Mouse (Mus musculus) forebrain, embryonic 10.5 days (tissue): ENCODE measurements at regions not wholly inside any gene's neighbourhood (a gene's known extent, or its start where the extent isn't known, plus 50 kb on each side); places are given as distances from the start of the nearest gene placed in this dataset.
"Not testable (repeated sequence)": the region's sequence is repeated elsewhere in the genome, so short reads cannot be mapped to it uniquely, and the experiment has no call there.

ENCODE experiments used
- DNase-seq: peaks from one replicate; pipeline ENCODE4 v3.0.0-alpha.2; 2017; ENCODE audit warnings: low spot score; ENCODE audit errors: extremely low spot score
- H3K27ac ChIP-seq: fragments of 300-500 bp; sonication (generic); 2 replicates; pipeline ENCODE4 v1.5.1; 2016; ENCODE audit warnings: mild to moderate bottlenecking
- H3K27me3 ChIP-seq: fragments of 300-500 bp; sonication (generic); 2 replicates; pipeline ENCODE4 v1.6.1; 2016; ENCODE audit warnings: mild to moderate bottlenecking; ENCODE audit not compliant: poor library complexity, severe bottlenecking
- H3K36me3 ChIP-seq: fragments of 300-500 bp; sonication (generic); replicated peaks from 2 replicates; pipeline ENCODE4 v1.6.1; 2016; ENCODE audit warnings: mild to moderate bottlenecking, moderate library complexity
- H3K4me1 ChIP-seq: fragments of 300-500 bp; sonication (generic); 2 replicates; pipeline ENCODE4 v1.6.1; 2016
- H3K4me3 ChIP-seq: fragments of 300-500 bp; sonication (generic); 2 replicates; pipeline ENCODE4 v1.5.1; 2016; ENCODE audit warnings: mild to moderate bottlenecking, moderate library complexity
- H3K9me3 ChIP-seq: fragments of 300-500 bp; sonication (generic); 2 replicates; pipeline ENCODE4 v1.6.1; 2016; ENCODE audit warnings: mild to moderate bottlenecking, moderate library complexity
- WGBS: fragments of 180-500 bp; shearing (Covaris S2); methylation state at CpG from one replicate; pipeline ENCODE4 v1.1.7; 2016; 5-methylcytosine and 5-hydroxymethylcytosine counted together

GRCm38 (mm10) chr8:71823655-71824622, 57.9 kb upstream of the Zfp709 start:
- H3K4me1 ChIP-seq, H3K9me3 ChIP-seq, H3K27ac ChIP-seq, DNase-seq, H3K4me3 ChIP-seq, H3K27me3 ChIP-seq, H3K36me3 ChIP-seq: not testable (repeated sequence)
- WGBS = 74% methylated on average over 3 of the region's 3 CpGs

DNA sequence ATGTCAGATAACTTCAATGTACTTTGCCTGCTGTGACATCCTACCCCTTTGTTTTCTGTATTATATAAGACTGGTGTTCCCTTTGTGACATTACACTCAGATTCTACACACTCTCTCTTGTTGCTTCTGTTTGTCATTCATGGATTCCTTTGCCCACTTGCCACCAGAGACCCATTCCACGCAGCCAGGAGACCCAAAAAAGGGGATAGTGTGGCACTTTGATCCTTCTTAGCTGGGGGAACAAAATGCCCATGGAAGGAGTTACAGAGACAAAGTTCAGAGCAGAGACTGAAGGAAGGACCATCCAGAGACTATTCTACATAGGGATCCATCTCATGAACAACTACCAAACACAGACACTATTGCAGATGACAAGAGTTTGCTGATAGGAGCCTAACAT, 59.1 kb upstream of the Zfp709 start:
- H3K36me3 ChIP-seq, H3K4me3 ChIP-seq, DNase-seq, H3K9me3 ChIP-seq, H3K4me1 ChIP-seq, H3K27me3 ChIP-seq, H3K27ac ChIP-seq: not testable (repeated sequence)
- 66% methylated on average over 1 of the region's 1 CpGs for WGBS

GRCm38 (mm10) chr8:71819936-71820335, 61.9 kb upstream of the Zfp709 start:
- H3K4me1 ChIP-seq, H3K27ac ChIP-seq, H3K4me3 ChIP-seq, H3K9me3 ChIP-seq, H3K36me3 ChIP-seq, H3K27me3 ChIP-seq, DNase-seq: not testable (repeated sequence)
- WGBS = 85% methylated on average over 8 of the region's 8 CpGs

- WGBS = 90% methylated on average over 9 of the region's 9 CpGs
- H3K9me3 ChIP-seq = peaks cover 12% of the 10 kb centered on the region
- not testable (repeated sequence) for H3K36me3 ChIP-seq, DNase-seq, H3K27ac ChIP-seq, H3K4me3 ChIP-seq, H3K27me3 ChIP-seq, H3K4me1 ChIP-seq
Measured at GRCm38 (mm10) chr8:71819381-71819780, 62.4 kb upstream of the Zfp709 start.

GRCm38 (mm10) chr8:71816272-71817034, 65.4 kb upstream of the Zfp709 start:
- not testable (repeated sequence) for H3K4me1 ChIP-seq, H3K27me3 ChIP-seq, H3K27ac ChIP-seq, H3K36me3 ChIP-seq, H3K4me3 ChIP-seq
- DNase-seq = peak; percentile 14
- 90% methylated on average over 20 of the region's 20 CpGs for WGBS
- peaks cover 12% of the 10 kb centered on the region for H3K9me3 ChIP-seq

- DNase-seq, H3K4me1 ChIP-seq, H3K27ac ChIP-seq, H3K4me3 ChIP-seq, H3K27me3 ChIP-seq, H3K36me3 ChIP-seq: not testable (repeated sequence)
- peaks cover 12% of the 10 kb centered on the region for H3K9me3 ChIP-seq
- whole genome bisulfite sequencing = 94% methylated on average over 5 of the region's 5 CpGs
Measured at GRCm38 (mm10) chr8:71815813-71816212, 66.0 kb upstream of the Zfp709 start.

DNA sequence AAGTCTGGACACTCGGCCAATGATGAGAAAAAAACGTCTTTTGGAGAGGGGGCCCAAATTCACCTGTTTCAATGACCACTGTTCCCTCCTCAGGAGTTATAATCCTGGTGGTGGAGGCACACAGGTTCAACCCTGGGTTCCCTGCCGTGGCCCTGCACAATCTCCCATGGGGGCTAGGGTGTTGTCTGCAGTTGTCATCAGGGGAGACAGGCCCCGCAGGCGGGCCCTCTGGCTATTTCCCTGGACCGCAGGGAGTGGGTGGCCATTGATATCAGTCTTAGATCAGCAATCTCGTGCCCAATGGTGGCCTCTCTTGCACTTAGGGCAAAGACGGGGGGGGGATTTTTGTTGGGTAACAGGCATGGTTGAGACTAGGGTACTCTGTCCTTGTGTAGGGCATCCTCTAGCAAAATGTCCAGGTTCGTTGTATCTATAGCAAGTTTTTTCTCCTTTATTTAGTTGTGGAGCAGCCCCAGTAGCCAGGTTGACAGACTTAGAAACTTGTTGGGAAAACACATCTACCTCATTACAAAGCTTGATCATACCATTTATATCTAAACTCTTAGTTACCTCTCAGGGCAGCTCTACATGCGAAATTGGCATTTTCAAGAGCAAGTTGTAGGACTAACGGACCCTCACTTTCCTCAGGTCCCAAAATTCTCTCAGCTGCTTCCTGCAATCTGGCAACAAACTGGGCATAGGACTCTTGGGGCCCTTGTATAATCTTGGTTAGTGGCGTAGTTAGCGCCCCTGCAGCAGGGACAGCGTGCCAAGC, 66.9 kb upstream of the Zfp709 start:
- peaks cover 12% of the 10 kb centered on the region for H3K9me3 ChIP-seq
- not testable (repeated sequence) for H3K27me3 ChIP-seq, H3K27ac ChIP-seq, DNase-seq, H3K4me3 ChIP-seq, H3K36me3 ChIP-seq, H3K4me1 ChIP-seq
- WGBS = 90% methylated on average over 14 of the region's 14 CpGs

- 87% methylated on average over 4 of the region's 4 CpGs for WGBS
- H3K9me3 ChIP-seq, H3K4me1 ChIP-seq, DNase-seq, H3K36me3 ChIP-seq, H3K27ac ChIP-seq, H3K4me3 ChIP-seq, H3K27me3 ChIP-seq: not testable (repeated sequence)
Measured at GRCm38 (mm10) chr8:71813889-71814288, 67.9 kb upstream of the Zfp709 start.

DNA sequence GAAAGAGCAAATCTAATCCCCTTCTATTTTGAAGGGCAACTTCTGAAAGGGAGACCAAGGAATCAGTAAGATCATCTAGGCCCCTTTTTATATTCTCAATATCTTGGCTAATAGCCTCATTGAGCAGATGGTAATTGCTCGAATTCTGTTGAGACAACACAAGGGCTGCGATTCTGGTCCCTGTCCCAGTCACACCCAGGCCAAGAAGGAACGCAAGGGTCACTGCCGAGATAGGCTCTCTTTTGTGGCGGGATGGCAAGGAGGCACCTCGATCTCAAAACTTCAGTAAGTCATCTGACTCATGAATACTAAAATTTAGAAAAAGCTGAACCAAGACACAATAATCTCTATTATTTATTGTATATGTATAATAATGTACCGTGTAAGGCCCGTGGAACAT, 68.6 kb upstream of the Zfp709 start:
- WGBS = 90% methylated on average over 8 of the region's 8 CpGs
- H3K36me3 ChIP-seq, H3K4me1 ChIP-seq, H3K9me3 ChIP-seq, H3K27ac ChIP-seq, H3K4me3 ChIP-seq, DNase-seq, H3K27me3 ChIP-seq: not testable (repeated sequence)

DNA sequence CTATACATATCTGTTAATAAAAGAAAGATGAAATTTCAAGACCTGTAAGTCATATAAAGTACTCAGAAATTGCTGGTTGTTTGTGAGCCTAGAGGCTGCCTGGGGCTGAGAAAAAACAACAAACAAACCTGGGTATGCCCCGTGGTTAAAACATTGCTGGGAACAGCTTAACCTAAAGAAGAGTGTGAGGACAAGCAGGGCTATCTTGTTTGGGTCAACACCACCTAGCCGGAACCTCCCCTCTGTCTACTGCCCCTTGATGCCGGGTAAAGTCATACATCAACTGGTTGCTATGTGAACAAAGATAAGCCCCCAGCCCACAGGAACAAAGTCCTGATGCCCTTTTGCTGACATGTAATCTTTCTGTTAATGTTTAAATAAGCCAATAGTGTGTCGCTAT, 74.0 kb upstream of the Zfp709 start:
- H3K27me3 ChIP-seq, H3K27ac ChIP-seq, DNase-seq, H3K4me3 ChIP-seq, H3K9me3 ChIP-seq, H3K36me3 ChIP-seq, H3K4me1 ChIP-seq: not testable (repeated sequence)
- 86% methylated on average over 3 of the region's 4 CpGs for WGBS

DNA sequence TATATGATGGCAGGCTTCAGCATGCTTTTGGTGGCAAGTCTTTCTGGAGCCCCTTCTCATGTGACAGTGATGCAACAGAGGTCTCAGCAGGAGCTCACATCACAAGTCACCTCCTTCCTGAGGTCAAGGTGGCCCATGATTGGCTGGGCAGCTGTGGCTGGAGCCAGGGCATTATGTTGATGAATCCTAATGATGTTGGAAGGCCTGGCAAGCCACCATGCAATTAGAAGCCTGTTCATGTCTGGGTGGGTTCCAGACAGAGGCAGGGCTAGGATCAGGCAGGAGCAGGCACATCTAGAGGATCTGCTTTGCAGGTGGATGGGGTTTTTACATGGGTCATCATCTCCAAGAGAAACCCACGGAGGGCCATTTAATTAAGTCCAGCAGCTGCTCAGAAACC, 77.2 kb upstream of the Zfp709 start:
- not testable (repeated sequence) for H3K27me3 ChIP-seq, H3K27ac ChIP-seq, H3K9me3 ChIP-seq, DNase-seq, H3K4me3 ChIP-seq, H3K36me3 ChIP-seq, H3K4me1 ChIP-seq
- WGBS = 69% methylated on average over 1 of the region's 1 CpGs

DNA sequence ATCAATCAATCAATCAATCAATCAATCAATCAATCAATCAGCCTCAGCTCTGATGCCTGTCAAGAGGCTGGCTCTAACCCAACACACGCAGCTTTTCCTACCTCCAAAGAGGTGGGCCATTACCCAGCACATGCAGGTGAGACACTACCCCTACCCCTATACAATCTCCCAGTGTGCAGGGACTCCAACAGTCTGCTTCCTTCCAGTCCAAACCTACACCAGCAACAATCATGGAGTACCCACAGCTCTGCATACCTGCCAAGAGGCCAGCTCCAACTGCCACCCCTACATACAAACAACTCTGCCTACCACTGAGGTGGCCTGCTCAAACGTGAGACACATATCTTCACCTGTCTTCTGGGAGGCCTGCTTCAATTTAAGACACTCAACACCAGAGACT, 76.7 kb upstream of the Fcho1 start:
- WGBS = 79% methylated on average over 2 of the region's 2 CpGs
- H3K36me3 ChIP-seq, H3K4me1 ChIP-seq, H3K27me3 ChIP-seq, H3K27ac ChIP-seq, H3K4me3 ChIP-seq, H3K9me3 ChIP-seq, DNase-seq: not testable (repeated sequence)

DNA sequence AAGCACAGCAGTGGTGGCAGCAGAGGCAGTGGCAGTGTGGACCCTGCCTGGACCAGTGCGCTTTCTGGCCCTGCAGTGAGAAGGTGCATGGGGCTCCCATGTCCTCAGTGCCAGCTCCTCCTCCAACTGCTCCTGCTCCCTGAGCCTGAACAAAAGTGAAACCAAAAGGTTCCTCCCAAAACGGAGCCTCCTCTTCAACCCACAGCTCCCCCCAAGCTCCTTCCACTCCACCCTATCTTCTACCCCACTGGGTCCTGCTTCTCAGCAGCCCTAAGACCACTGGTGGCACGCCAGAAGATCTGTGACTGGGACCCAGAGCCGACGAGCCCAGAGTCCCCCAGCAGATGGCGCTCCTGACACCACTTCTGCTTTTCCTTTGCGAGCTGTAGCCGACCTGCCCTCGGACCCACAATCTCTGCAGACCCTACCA, 63.5 kb upstream of the Fcho1 start:
- H3K4me1 ChIP-seq, H3K4me3 ChIP-seq, H3K27me3 ChIP-seq, DNase-seq, H3K27ac ChIP-seq, H3K36me3 ChIP-seq, H3K9me3 ChIP-seq: not testable (repeated sequence)
- WGBS = 15% methylated on average over 4 of the region's 9 CpGs
